Mouse (Mus musculus) forebrain, embryonic 10.5 days (tissue): ENCODE data around the gene Abat. TPM values are rescaled to one million over a fixed set of nuclear protein-coding genes. Genes with fewer than 3 reads are reported as not detected.
A peak's percentile ranks its signal among the peaks of the same experiment; 100 is the strongest.
"Not testable (repeated sequence)": the region's sequence is repeated elsewhere in the genome, so short reads cannot be mapped to it uniquely, and the experiment has no call there.

Source experiments
- DNase-seq: peaks from one replicate; pipeline ENCODE4 v3.0.0-alpha.2; 2017; ENCODE audit warnings: low spot score; ENCODE audit errors: extremely low spot score
- H3K27ac ChIP-seq: fragments of 300-500 bp; sonication (generic); 2 replicates; pipeline ENCODE4 v1.5.1; 2016; ENCODE audit warnings: mild to moderate bottlenecking
- H3K27me3 ChIP-seq: fragments of 300-500 bp; sonication (generic); 2 replicates; pipeline ENCODE4 v1.6.1; 2016; ENCODE audit warnings: mild to moderate bottlenecking; ENCODE audit not compliant: poor library complexity, severe bottlenecking
- H3K36me3 ChIP-seq: fragments of 300-500 bp; sonication (generic); replicated peaks from 2 replicates; pipeline ENCODE4 v1.6.1; 2016; ENCODE audit warnings: mild to moderate bottlenecking, moderate library complexity
- H3K4me1 ChIP-seq: fragments of 300-500 bp; sonication (generic); 2 replicates; pipeline ENCODE4 v1.6.1; 2016
- H3K4me3 ChIP-seq: fragments of 300-500 bp; sonication (generic); 2 replicates; pipeline ENCODE4 v1.5.1; 2016; ENCODE audit warnings: mild to moderate bottlenecking, moderate library complexity
- H3K9me3 ChIP-seq: fragments of 300-500 bp; sonication (generic); 2 replicates; pipeline ENCODE4 v1.6.1; 2016; ENCODE audit warnings: mild to moderate bottlenecking, moderate library complexity
- WGBS: fragments of 180-500 bp; shearing (Covaris S2); methylation state at CpG from one replicate; pipeline ENCODE4 v1.1.7; 2016; 5-methylcytosine and 5-hydroxymethylcytosine counted together
- polyA plus RNA-seq: library from polyadenylated mRNA; unstranded; fragments of >200 nt; fragmentation: Nextera tagmentation; extraction: Ambion mirVana; gene quantifications from 2 replicates; pipeline ENCODE4 v1.2.1, GENCODE M21; 2016

The Abat gene
- polyA plus RNA-seq, 1 experiment from 2014 or later = 16.2 TPM

DNA sequence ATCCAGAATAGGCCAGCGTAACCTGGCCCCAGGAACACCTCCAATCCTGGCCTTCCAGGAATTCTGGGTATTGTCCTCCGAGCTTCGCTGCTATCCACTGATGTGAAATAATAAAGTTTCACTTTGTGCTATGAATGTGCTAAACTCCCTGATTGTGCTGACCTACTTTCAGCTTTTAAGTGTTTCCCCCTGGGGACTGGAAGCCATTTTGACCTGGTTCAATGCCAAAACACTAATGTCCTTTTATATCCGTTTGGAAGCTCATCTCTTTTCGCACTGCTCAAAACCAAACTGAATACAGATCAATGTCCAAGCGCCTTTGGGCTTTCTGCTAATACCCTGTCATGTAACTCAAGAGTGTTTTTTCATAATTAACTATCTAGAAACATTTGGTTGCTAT lies 22.2 kb downstream of the Abat start:
- no peak for DNase-seq
- 92% methylated on average over 6 of the region's 6 CpGs for WGBS
- Histone ChIP-seq H3K9me3 (0 out of 2 replicates have a peak, but pooled peaks cover 3% of the 10 kb centered on the region), H3K4me3 (no peak overlapping the region), H3K27ac (no peak overlapping the region), H3K36me3 (no peaks in the 10 kb centered on the region), H3K27me3 (peaks cover 3% of the 10 kb centered on the region; the same call in 1 of the 2 replicates), H3K4me1 (peaks cover 24% of the 10 kb centered on the region)

DNA sequence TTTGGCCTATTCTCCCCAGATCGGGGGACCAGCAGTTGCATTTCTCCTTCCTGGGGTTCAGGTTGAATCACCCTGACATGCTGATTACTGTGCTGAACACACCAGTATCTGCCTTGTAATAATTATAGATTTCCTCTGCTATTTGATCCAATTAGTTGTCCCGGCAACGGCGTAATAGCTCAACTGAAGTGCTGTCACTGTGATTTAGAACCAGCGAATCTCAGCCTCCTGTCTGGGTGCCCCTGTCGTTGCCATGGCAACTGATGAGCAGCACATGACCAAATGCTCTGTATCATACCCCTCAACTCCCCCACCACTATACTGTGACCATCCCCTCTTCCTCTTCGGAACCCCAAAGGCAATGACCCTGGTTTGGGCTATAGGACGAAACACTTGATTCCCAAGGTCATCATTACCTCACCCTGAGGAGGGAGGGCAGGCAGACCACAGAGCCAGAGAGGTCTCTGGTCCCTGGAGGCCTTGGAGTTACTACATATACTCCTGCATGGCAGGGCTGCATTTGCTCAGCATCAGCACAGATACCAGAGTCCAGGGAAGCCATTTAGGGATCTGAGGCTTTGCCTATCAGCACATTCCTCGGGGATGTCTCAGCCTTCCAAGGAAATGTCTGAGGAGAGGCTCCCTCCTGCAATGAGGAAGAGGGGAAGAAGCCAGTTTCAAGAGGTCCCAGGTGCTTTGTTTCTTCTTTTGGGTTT lies 26.1 kb downstream of the Abat start:
- Histone ChIP-seq H3K4me3 (no peak overlapping the region), H3K27me3 (no peaks in the 10 kb centered on the region), H3K36me3 (no peaks in the 10 kb centered on the region), H3K27ac (peak overlapping the region; percentile 51; the same call in 1 of the 2 replicates), H3K4me1 (peaks cover 19% of the 10 kb centered on the region), H3K9me3 (no peaks in the 10 kb centered on the region)
- DNase-seq = peak; percentile 39
- WGBS = 66% methylated on average over 9 of the region's 9 CpGs

DNA sequence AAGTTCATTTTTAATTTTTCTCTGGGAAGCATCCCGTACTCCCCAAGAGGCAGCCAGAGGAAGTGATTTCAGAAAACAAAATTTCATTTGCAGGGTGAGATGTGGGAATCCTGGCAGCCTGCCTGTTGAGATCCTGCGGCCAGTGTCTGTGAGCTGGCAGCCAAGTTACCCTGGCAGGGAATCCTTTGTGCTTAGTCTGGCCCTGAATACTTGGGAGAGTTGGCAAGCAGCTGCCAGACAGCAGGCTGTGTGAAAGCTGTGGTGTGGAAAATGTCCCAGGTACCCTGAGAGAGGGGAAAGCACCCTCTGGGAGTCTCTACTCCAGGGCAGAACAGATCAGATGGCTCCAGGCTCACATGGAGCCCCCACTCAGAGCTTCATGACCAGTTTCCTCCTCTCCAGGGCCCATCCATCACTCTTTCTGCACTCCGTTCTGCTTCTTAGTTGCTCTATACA lies 27.7 kb downstream of the Abat start:
- peaks cover 25% of the 10 kb centered on the region for H3K4me1 ChIP-seq
- H3K27me3 ChIP-seq = no peaks in the 10 kb centered on the region
- H3K4me3 ChIP-seq = no peak overlapping the region
- no peak overlapping the region for H3K27ac ChIP-seq
- no peaks in the 10 kb centered on the region for H3K36me3 ChIP-seq
- DNase-seq = no peak
- WGBS = 85% methylated on average over 3 of the region's 3 CpGs
- no peaks in the 10 kb centered on the region for H3K9me3 ChIP-seq

DNA sequence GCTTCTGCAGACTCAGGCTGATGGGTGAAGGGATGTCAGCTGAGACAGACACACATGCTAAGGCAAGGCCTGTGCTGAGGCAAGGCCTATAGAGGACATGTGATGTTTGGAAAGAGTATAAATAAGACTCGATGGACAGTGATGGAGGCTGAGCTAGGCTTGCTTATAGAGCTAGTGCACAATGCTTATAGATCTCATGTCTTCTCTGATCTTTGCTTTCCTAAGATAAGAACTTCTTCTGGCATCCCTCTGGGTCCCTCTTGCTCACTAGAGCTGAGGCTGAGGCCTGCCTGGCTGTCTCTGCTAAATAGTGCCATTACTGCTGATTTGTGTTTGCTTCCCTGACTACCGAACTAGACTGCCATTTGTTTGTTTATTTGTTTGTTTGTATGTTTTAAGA lies 34.6 kb downstream of the Abat start:
- 92% methylated on average over 2 of the region's 2 CpGs for WGBS
- Histone ChIP-seq H3K9me3 (no peaks in the 10 kb centered on the region), H3K4me3 (no peak overlapping the region), H3K36me3 (no peaks in the 10 kb centered on the region), H3K4me1 (peaks cover 9% of the 10 kb centered on the region), H3K27ac (no peak overlapping the region), H3K27me3 (no peaks in the 10 kb centered on the region)
- DNase-seq = no peak

DNA sequence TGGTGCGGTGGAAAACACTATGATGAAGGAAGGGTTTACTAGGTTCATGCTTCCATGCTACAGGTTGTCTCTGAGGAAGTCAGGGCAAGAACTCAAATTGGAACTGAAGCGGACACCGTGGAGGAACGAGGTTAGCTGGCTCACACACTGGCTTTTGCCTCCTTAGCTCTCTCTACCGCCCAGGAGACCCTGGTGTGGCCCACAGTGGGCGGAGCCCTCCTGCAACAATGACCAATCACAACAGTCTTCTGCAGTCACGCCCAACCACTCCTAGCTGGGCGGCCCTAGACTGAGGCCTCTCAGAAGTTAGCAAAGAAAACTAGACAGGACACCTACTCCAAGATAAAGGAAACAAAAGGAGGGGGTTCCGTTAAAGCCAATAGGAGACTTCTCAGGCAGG lies 36.3 kb downstream of the Abat start:
- H3K27ac ChIP-seq = no peak overlapping the region
- no peak for DNase-seq
- H3K4me3 ChIP-seq = no peak overlapping the region
- no peaks in the 10 kb centered on the region for H3K36me3 ChIP-seq
- H3K27me3 ChIP-seq = no peaks in the 10 kb centered on the region
- peaks cover 9% of the 10 kb centered on the region for H3K4me1 ChIP-seq
- 75% methylated on average over 9 of the region's 9 CpGs for WGBS
- no peaks in the 10 kb centered on the region; the same call in 1 of the 2 replicates for H3K9me3 ChIP-seq

DNA sequence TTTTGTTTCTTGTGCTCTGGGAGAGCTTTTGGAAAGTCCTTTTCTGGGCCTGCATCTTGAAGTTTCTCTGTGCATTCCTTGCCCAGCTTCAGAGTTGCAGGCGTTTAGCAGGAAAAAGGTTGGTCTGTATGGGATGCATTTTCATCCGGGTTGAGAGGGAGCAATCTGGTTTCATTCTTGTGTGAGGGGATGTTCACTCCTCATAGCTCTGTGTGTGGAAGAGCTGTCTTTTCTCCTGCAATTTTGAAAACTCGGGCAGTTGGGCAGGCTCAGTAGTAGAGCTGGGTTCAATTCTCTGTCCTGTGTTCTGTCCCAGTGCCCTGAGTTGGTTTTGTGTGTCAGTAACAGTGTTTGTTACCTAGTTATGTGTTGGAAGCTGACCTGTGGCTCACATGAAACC lies 41.1 kb downstream of the Abat start:
- H3K36me3 ChIP-seq = no peaks in the 10 kb centered on the region
- no peaks in the 10 kb centered on the region for H3K27me3 ChIP-seq
- H3K4me3 ChIP-seq = no peak overlapping the region
- 0 out of 2 replicates have a peak, but pooled peaks cover 3% of the 10 kb centered on the region for H3K4me1 ChIP-seq
- peaks cover 25% of the 10 kb centered on the region for H3K9me3 ChIP-seq
- no peak overlapping the region for H3K27ac ChIP-seq
- no peak for DNase-seq
- 90% methylated on average over 3 of the region's 3 CpGs for WGBS

DNA sequence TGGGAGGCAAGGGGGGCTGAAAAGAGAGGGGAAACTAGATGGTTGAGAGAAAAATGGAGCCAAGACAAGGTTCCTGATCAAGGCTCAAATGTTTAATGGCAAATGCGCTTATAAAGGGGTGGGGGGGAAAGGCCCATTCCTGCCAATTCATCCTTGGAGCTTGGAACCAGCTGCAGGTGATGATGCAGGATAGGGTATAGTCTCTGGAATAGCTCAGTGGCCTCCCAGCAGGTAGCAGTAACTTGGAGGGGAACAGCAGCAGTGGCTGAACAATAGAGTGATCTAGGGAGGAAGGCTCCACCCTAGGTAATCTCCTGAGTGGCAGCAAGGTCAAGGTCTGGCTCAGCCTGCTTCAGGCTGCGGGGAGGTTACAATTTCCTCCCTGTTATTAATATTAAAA lies 41.5 kb downstream of the Abat start:
- H3K27me3 ChIP-seq, H3K4me1 ChIP-seq, H3K27ac ChIP-seq, H3K4me3 ChIP-seq, DNase-seq, H3K36me3 ChIP-seq: not testable (repeated sequence)
- 94% methylated on average over 2 of the region's 2 CpGs for WGBS
- peaks cover 26% of the 10 kb centered on the region for H3K9me3 ChIP-seq

DNA sequence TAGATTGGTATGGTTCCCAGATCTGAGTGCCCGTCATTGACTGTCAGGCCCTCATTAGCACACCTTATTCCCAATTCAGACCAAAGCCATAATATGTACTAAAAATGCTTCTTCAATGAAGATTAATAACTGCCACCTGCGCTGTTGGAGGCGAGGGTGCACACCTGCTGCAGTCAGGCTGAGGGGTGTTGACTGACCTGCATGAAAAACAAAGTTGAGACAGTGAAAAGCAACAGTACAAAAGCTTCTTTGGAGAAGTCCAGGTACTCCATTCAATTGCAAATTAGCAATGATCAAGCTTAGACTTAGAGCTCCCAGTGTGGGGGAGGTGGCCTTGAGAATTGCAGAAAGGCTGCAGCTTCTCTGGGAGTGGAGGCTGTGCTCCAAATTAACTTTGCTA lies 42.1 kb downstream of the Abat start:
- not testable (repeated sequence) for DNase-seq, H3K4me3 ChIP-seq, H3K4me1 ChIP-seq, H3K27me3 ChIP-seq, H3K36me3 ChIP-seq, H3K27ac ChIP-seq
- 76% methylated on average over 3 of the region's 3 CpGs for WGBS
- H3K9me3 ChIP-seq = peaks cover 32% of the 10 kb centered on the region

DNA sequence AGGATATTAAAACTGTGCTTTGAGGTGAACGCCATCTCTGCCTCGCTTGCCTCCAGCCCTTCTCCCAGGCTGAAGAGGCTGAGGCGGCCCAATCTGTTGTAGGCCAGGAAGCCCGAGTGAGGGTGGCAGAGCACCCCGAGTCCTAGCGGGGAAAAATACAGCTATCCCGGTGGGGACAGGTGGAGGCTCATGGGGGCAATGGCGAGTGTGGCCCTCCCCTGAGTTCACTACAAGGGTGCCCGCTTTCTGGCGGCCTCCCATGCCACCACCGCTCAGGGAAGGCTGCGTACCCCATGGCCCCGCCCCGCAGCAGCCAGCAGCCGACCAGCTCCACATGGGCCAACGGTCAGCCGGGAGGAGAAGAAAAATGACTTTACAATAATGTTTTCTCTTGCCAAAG lies 46.9 kb downstream of the Abat start:
- Histone ChIP-seq H3K36me3 (peaks cover 3% of the 10 kb centered on the region; the same call in 1 of the 2 replicates), H3K27me3 (peaks cover 18% of the 10 kb centered on the region), H3K27ac (no peak overlapping the region), H3K4me3 (no peak overlapping the region), H3K4me1 (peaks cover 5% of the 10 kb centered on the region; the same call in 1 of the 2 replicates), H3K9me3 (peaks cover 31% of the 10 kb centered on the region)
- WGBS = 95% methylated on average over 17 of the region's 17 CpGs
- DNase-seq = no peak

DNA sequence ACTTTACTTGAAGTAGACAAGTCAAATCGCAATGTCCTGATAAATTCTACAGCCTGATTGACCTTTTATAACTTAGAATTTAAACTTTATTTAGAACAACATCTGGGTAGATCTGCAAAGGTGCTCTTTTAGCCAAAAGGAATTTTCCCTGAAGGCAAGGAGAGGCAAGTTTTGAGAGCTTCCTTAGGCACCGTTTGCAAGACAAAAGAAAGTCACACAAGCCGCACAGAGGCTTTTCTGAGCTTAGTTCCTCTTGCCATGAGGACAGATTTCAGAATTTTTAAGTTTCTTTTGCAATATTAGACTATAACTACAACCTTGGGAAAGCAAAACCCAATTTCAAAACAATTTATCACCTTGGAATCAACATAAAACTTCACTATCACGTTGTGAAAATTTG lies 47.9 kb downstream of the Abat start:
- WGBS = 39% methylated on average over 4 of the region's 4 CpGs
- not testable (repeated sequence) for H3K36me3 ChIP-seq, DNase-seq, H3K27ac ChIP-seq, H3K4me3 ChIP-seq
- peaks cover 22% of the 10 kb centered on the region for H3K9me3 ChIP-seq
- peaks cover 14% of the 10 kb centered on the region for H3K4me1 ChIP-seq
- H3K27me3 ChIP-seq = peaks cover 18% of the 10 kb centered on the region

DNA sequence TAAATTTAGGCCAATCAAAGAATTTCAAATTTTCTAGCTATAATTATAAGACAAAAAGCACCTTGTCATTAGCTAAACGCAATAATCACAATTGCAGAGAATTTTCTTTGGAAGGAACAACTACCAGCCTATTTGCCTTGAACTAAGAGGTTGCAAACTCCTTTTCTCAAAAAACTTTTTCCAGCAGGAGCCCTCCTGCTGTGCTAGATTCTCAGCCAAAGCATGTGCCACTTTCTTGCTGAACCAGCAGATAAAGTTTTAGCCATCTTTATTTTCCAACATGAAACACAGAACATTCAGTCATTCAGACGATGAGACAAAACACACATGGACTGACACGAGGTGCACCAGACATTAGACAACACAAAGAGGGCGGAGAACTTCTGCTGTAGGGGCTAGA lies 48.6 kb downstream of the Abat start:
- H3K27me3 ChIP-seq = peaks cover 18% of the 10 kb centered on the region
- peaks cover 21% of the 10 kb centered on the region for H3K4me1 ChIP-seq
- WGBS = 38% methylated on average over 4 of the region's 4 CpGs
- peaks cover 22% of the 10 kb centered on the region for H3K9me3 ChIP-seq
- H3K36me3 ChIP-seq, H3K4me3 ChIP-seq, H3K27ac ChIP-seq, DNase-seq: not testable (repeated sequence)

DNA sequence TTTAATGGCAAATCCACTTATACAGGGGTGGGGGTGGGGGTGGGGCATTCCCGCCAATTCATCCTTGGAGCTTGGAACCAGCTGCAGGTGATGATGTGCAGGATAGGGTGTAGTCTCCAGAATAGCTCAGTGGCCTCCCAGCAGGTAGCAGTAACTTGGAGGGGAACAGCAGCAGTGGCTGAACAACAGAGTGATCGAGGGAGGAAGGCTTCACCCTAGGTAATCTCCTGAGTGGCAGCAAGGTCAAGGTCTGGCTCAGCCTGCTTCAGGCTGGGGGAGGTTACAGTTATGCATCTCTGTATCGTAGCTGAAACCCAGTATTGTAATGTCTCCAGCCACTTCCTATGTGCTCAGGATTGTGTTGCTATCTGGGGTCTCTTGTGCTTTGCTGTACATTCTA lies 49.6 kb downstream of the Abat start:
- Histone ChIP-seq H3K9me3 (peaks cover 22% of the 10 kb centered on the region), H3K27me3 (peaks cover 18% of the 10 kb centered on the region), H3K4me1 (peaks cover 30% of the 10 kb centered on the region)
- H3K4me3 ChIP-seq, H3K27ac ChIP-seq, H3K36me3 ChIP-seq, DNase-seq: not testable (repeated sequence)
- WGBS = 62% methylated on average over 3 of the region's 3 CpGs

DNA sequence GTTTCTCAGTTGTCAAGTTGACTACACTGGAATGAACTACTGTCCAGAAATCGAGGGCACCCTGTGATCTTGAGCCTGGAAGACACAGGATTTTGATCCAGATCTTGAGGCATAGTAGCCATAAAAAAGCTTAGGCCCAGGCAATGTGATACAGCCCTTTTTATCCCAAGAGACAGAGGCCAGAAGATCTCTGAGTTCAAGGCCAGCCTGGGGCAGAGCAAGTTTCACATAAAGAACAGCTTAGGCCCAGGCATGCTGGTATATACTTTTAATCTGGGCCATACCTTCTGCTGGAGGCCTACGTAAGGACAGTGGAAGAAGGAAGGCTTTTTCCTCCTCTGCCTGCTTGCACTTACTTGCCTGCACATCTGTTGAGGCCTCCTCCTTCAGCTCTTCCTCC lies 51.6 kb downstream of the Abat start:
- no peak overlapping the region for H3K27ac ChIP-seq
- peaks cover 18% of the 10 kb centered on the region for H3K27me3 ChIP-seq
- 85% methylated on average over 2 of the region's 2 CpGs for WGBS
- H3K4me1 ChIP-seq = peaks cover 40% of the 10 kb centered on the region
- DNase-seq = no peak
- peaks cover 3% of the 10 kb centered on the region; the same call in 1 of the 2 replicates for H3K36me3 ChIP-seq
- H3K4me3 ChIP-seq = no peak overlapping the region
- H3K9me3 ChIP-seq = peaks cover 5% of the 10 kb centered on the region
